Mouse (Mus musculus) liver, postnatal 0 days (tissue): ENCODE measurements at regions not wholly inside any gene's neighbourhood (a gene's known extent, or its start where the extent isn't known, plus 50 kb on each side); places are given as distances from the start of the nearest gene placed in this dataset.

Experiments
- ATAC-seq: fragments of 200-750 bp; cut with Nextera tagmentation; 2 replicates; pipeline ENCODE4 v1.8.0; 2017; ENCODE audit warnings: mild to moderate bottlenecking, moderate library complexity
- DNase-seq: peaks from one replicate; pipeline ENCODE4 v3.0.0-alpha.2; 2016
- H3K27ac ChIP-seq: fragments of 300-500 bp; sonication (generic); 2 replicates; pipeline ENCODE4 v1.5.1; 2014; ENCODE audit warnings: antibody characterized with exemption, moderate library complexity, mild to moderate bottlenecking, low read depth
- H3K27me3 ChIP-seq: fragments of 300-500 bp; sonication (generic); 2 replicates; pipeline ENCODE4 v1.6.1; 2014; ENCODE audit warnings: low read length, control low read depth, mixed read lengths; ENCODE audit not compliant: insufficient read depth
- H3K36me3 ChIP-seq: fragments of 300-500 bp; sonication (generic); replicated peaks from 2 replicates; pipeline ENCODE4 v1.6.1; 2014; ENCODE audit warnings: mild to moderate bottlenecking, control low read depth, low read length, moderate library complexity, mixed read lengths; ENCODE audit not compliant: insufficient read depth
- H3K4me1 ChIP-seq: fragments of 300-500 bp; sonication (generic); 2 replicates; pipeline ENCODE4 v1.6.1; 2014; ENCODE audit warnings: antibody characterized with exemption, mild to moderate bottlenecking, control low read depth; ENCODE audit not compliant: insufficient read depth
- H3K4me2 ChIP-seq: fragments of 300-500 bp; sonication (generic); 2 replicates; pipeline ENCODE4 v1.6.1; 2014; ENCODE audit warnings: low read depth, mild to moderate bottlenecking, low read length, moderate library complexity, mixed read lengths
- H3K4me3 ChIP-seq: fragments of 300-500 bp; sonication (generic); 2 replicates; pipeline ENCODE4 v1.5.1; 2014; ENCODE audit warnings: low read depth, low read length
- H3K9ac ChIP-seq: fragments of 300-500 bp; sonication (generic); replicated peaks from 2 replicates; pipeline ENCODE4 v1.6.1; 2014; ENCODE audit warnings: mild to moderate bottlenecking, moderate library complexity
- H3K9me3 ChIP-seq: fragments of 300-500 bp; sonication (generic); 2 replicates; pipeline ENCODE4 v1.6.1; 2016; ENCODE audit warnings: mild to moderate bottlenecking, control low read depth, low read length, mixed read lengths
- CTCF ChIP-seq: sonication (generic); IDR thresholded peaks from 2 replicates; pipeline ENCODE4 v1.5.1; 2016; ENCODE audit warnings: antibody characterized with exemption, low read depth
- EP300 ChIP-seq: IDR thresholded peaks from 2 replicates; pipeline ENCODE4 v1.6.1; 2016; ENCODE audit warnings: antibody characterized with exemption, low read depth, mild to moderate bottlenecking
- WGBS: fragments of 180-500 bp; shearing (Covaris S2); extraction: QIAGEN DNeasy Blood & Tissue Kit; methylation state at CpG from one replicate; pipeline ENCODE4 v1.1.7; 2014; ENCODE audit not compliant: insufficient replicate concordance; 5-methylcytosine and 5-hydroxymethylcytosine counted together

DNA sequence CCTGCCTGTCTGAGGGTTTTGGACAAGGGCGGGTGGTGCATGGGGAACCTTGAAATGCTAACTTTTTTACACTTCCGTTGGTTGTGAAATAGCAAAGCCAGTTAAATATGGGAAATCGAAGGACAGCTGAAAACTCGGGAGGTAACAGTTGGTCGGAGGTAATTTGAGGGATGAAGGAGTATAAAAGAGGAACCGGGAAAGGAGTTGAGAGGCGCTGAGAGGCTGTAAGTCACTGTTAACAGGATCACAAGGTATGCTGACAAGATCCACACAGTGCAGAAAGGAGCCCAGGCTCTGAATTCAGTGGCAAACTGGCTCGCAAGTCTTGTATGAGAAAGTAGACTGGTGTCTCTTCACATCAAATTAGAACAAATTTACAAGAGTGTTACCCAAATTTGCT, 299.9 kb upstream of the Adgrl2 start:
- Histone ChIP-seq H3K27me3 (no peaks in the 10 kb centered on the region), H3K36me3 (no peaks in the 10 kb centered on the region), H3K4me2 (no peak overlapping the region), H3K9me3 (no peaks in the 10 kb centered on the region), H3K27ac (no peak overlapping the region), H3K4me1 (no peaks in the 10 kb centered on the region), H3K9ac (no peak overlapping the region), H3K4me3 (no peak overlapping the region)
- TF ChIP-seq CTCF (no peak), EP300 (no peak)
- DNase-seq (no peak), ATAC-seq (no peak)
- 59% methylated on average over 8 of the region's 8 CpGs for WGBS

- Histone ChIP-seq H3K27ac (no peak overlapping the region), H3K27me3 (no peaks in the 10 kb centered on the region), H3K9me3 (no peaks in the 10 kb centered on the region), H3K9ac (no peak overlapping the region), H3K4me1 (no peaks in the 10 kb centered on the region), H3K36me3 (no peaks in the 10 kb centered on the region), H3K4me2 (no peak overlapping the region), H3K4me3 (no peak overlapping the region)
- DNase-seq = no peak
- no peak for ATAC-seq
- no peak for TF ChIP-seq CTCF
- TF ChIP-seq EP300 = no peak
- WGBS = 82% methylated on average over 4 of the region's 4 CpGs
Measured at GRCm38 (mm10) chr3:149287080-149287479, 296.7 kb upstream of the Adgrl2 start.

DNA sequence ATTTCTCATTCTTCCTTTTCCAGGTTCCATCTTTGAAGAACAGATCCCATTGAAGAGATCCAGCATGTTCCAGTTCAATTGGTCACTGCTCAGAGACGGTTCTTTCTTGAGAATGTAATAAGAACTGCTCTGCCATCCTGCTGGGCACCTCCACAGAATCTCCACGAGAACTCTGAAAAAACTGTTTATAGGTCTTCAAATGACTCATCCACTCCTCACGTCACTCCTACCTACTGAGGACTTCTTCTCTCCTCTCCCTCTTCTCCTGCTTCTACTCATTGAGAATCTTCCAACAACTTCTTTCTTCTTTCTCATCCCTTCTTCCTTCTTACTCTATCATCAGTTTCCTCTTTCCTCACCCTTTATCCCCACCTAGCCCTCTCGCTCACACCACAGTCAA, 294.6 kb upstream of the Adgrl2 start:
- Histone ChIP-seq H3K4me1 (peaks cover 3% of the 10 kb centered on the region), H3K4me3 (no peak overlapping the region), H3K36me3 (no peaks in the 10 kb centered on the region), H3K27me3 (no peaks in the 10 kb centered on the region), H3K9ac (no peak overlapping the region), H3K27ac (no peak overlapping the region), H3K9me3 (no peaks in the 10 kb centered on the region), H3K4me2 (no peak overlapping the region)
- ATAC-seq = no peak
- TF ChIP-seq CTCF (no peak), EP300 (no peak)
- no peak for DNase-seq
- WGBS = 63% methylated on average over 4 of the region's 4 CpGs

GRCm38 (mm10) chr3:149280807-149281789, 290.7 kb upstream of the Adgrl2 start:
- ATAC-seq = peak; percentile 21; the same call in 1 of the 2 replicates
- no peaks in the 10 kb centered on the region for H3K36me3 ChIP-seq
- TF ChIP-seq CTCF (no peak), EP300 (no peak)
- H3K4me1 ChIP-seq = peaks cover 3% of the 10 kb centered on the region
- H3K9me3 ChIP-seq = no peaks in the 10 kb centered on the region
- H3K4me3 ChIP-seq = no peak overlapping the region
- no peak overlapping the region for H3K4me2 ChIP-seq
- no peak overlapping the region for H3K9ac ChIP-seq
- no peak overlapping the region for H3K27ac ChIP-seq
- WGBS = 45% methylated on average over 9 of the region's 9 CpGs
- no peak for DNase-seq
- no peaks in the 10 kb centered on the region for H3K27me3 ChIP-seq

- Histone ChIP-seq H3K27me3 (no peaks in the 10 kb centered on the region), H3K4me3 (no peak overlapping the region), H3K4me2 (no peak overlapping the region), H3K27ac (no peak overlapping the region), H3K36me3 (no peaks in the 10 kb centered on the region), H3K9me3 (no peaks in the 10 kb centered on the region), H3K9ac (no peak overlapping the region), H3K4me1 (peaks cover 3% of the 10 kb centered on the region)
- ATAC-seq (no peak), DNase-seq (no peak)
- TF ChIP-seq EP300 = no peak
- TF ChIP-seq CTCF = no peak
- 81% methylated on average over 6 of the region's 6 CpGs for WGBS
Measured at GRCm38 (mm10) chr3:149279338-149279737, 289.0 kb upstream of the Adgrl2 start.

GRCm38 (mm10) chr3:149277812-149278211, 287.5 kb upstream of the Adgrl2 start:
- no peaks in the 10 kb centered on the region for H3K27me3 ChIP-seq
- no peak for TF ChIP-seq CTCF
- no peak for TF ChIP-seq EP300
- ATAC-seq (no peak), DNase-seq (no peak)
- H3K4me3 ChIP-seq = no peak overlapping the region
- H3K9ac ChIP-seq = no peak overlapping the region
- H3K36me3 ChIP-seq = no peaks in the 10 kb centered on the region
- H3K27ac ChIP-seq = no peak overlapping the region
- H3K4me2 ChIP-seq = no peak overlapping the region
- H3K9me3 ChIP-seq = no peaks in the 10 kb centered on the region
- H3K4me1 ChIP-seq = peaks cover 3% of the 10 kb centered on the region
- WGBS = 59% methylated on average over 3 of the region's 3 CpGs
